ENCODE assay signal across 15 mouse cellular contexts in genomic region chr14:29971993-29972392, GRCm38 (mm10). TPM values are rescaled to one million over a fixed set of nuclear protein-coding genes. Genes with fewer than 3 reads are reported as not detected.
DNase-seq lines count a peak whose midpoint lies in the region.
"Had no signal": no experiment of that assay in that cellular context is flagged by ENCODE, and none has a peak within 500 bp of the region (broad histone marks: within the 10 kb centered on the region; RNA-seq: fewer than 3 reads in every experiment).

No protein-coding gene starts in this region.

- peak; percentile 13 for DNase-seq in lung, postnatal 36 days
- no peak for DNase-seq in lung, postnatal 4 days
- peak; percentile 43 for DNase-seq in brain, adult 2 months (ENCODE audit: low read depth, low spot score)
- DNase-seq in induced T-regulatory cell, adult 2 months (ENCODE audit: low read depth): peak; percentile 10
- DNase-seq in cerebellum, adult 11-12 months: no peak
- DNase-seq in layer of hippocampus, postnatal 14 days (ENCODE audit: low spot score in 2 of 2): no peak
- DNase-seq: adrenal gland, adult 2 months; adrenal gland, postnatal 10 days; adrenal gland, postnatal 25 days; cerebellum, adult 2 months; cerebellum, adult 9-10 months; cerebellum, postnatal 10 days; cerebellum, postnatal 25 days; forebrain, postnatal 0 days had no signal

RNA-seq across cellular contexts. Expression of gene Selenok, which starts 3.9 kb away (rescaled TPM):
- 100 to 1,000 TPM; 136 to 149 TPM for total RNA-seq in layer of hippocampus, postnatal 14 days (2021)

RNA-seq across cellular contexts. Expression of gene Actr8, which starts 6.1 kb away (rescaled TPM):
- total RNA-seq in layer of hippocampus, postnatal 14 days (2021): 10 to 100 TPM; 71.7 to 74.3 TPM

RNA-seq across cellular contexts. Expression of gene Il17rb, which starts 36.7 kb away (rescaled TPM):
- under 1 TPM; 0.71 to 0.76 TPM for total RNA-seq in layer of hippocampus, postnatal 14 days (2021)

RNA-seq across cellular contexts. Expression of gene Chdh, which starts 36.8 kb away (rescaled TPM):
- 1 to 10 TPM in 1 of 2 experiments, under 1 TPM in 1; 0.43 to 1.3 TPM for total RNA-seq in layer of hippocampus, postnatal 14 days (2021)
- total RNA-seq: MEL had no signal

Comparison
In these comparisons a context has a peak if more than half of its experiments do, and no peak if none do; other contexts are left out.
1. DNase-seq: peak in lung, postnatal 36 days (single experiment), brain, adult 2 months (single experiment) and induced T-regulatory cell, adult 2 months (single experiment); none in lung, postnatal 4 days (0 of 2), cerebellum, adult 11-12 months (single experiment) and layer of hippocampus, postnatal 14 days (0 of 2).